Mouse (Mus musculus) forebrain, embryonic 16.5 days (tissue): ENCODE results near the gene Smpdl3b. TPM values are rescaled to one million over a fixed set of nuclear protein-coding genes. Genes with fewer than 3 reads are reported as not detected.
"Not testable (repeated sequence)": the region's sequence is repeated elsewhere in the genome, so short reads cannot be mapped to it uniquely, and the experiment has no call there.

Source experiments
- ATAC-seq: fragments of 200-750 bp; cut with Nextera tagmentation; 2 replicates; pipeline ENCODE4 v1.8.0; 2017; ENCODE audit warnings: mild to moderate bottlenecking, moderate library complexity
- H3K27ac ChIP-seq: fragments of 300-500 bp; sonication (generic); 2 replicates; pipeline ENCODE4 v1.5.1; 2014; ENCODE audit warnings: low read length, control low read depth
- H3K27me3 ChIP-seq: fragments of 300-500 bp; sonication (generic); replicated peaks from 2 replicates; pipeline ENCODE4 v1.6.1; 2014; ENCODE audit warnings: low read length; ENCODE audit not compliant: control insufficient read depth, insufficient read depth
- H3K36me3 ChIP-seq: fragments of 300-500 bp; sonication (generic); 2 replicates; pipeline ENCODE4 v1.6.1; 2014; ENCODE audit not compliant: control insufficient read depth, insufficient read depth
- H3K4me1 ChIP-seq: fragments of 300-500 bp; sonication (generic); replicated peaks from 2 replicates; pipeline ENCODE4 v1.6.1; 2014; ENCODE audit warnings: low read length; ENCODE audit not compliant: control insufficient read depth, insufficient read depth
- H3K4me2 ChIP-seq: fragments of 300-500 bp; sonication (generic); 2 replicates; pipeline ENCODE4 v1.6.1; 2014; ENCODE audit warnings: mild to moderate bottlenecking, low read length, control low read depth
- H3K4me3 ChIP-seq: fragments of 300-500 bp; sonication (generic); replicated peaks from 2 replicates; pipeline ENCODE4 v1.5.1; 2014; ENCODE audit warnings: mild to moderate bottlenecking, low read length, control low read depth
- H3K9ac ChIP-seq: fragments of 300-500 bp; sonication (generic); replicated peaks from 2 replicates; pipeline ENCODE4 v1.6.1; 2014; ENCODE audit warnings: low read depth, low read length, control low read depth
- H3K9me3 ChIP-seq: fragments of 300-500 bp; sonication (generic); 2 replicates; pipeline ENCODE4 v1.6.1; 2016; ENCODE audit warnings: low read length; ENCODE audit not compliant: control insufficient read depth
- WGBS: fragments of 180-500 bp; shearing (Covaris S2); extraction: QIAGEN DNeasy Blood & Tissue Kit; methylation state at CpG from one replicate; pipeline ENCODE4 v1.1.7; 2014; 5-methylcytosine and 5-hydroxymethylcytosine counted together
- polyA plus RNA-seq: library from polyadenylated mRNA; unstranded; fragments of >200 nt; fragmentation: Nextera tagmentation; extraction: Ambion mirVana; gene quantifications from 2 replicates; pipeline ENCODE4 v1.2.1, GENCODE M21; 2015

The Smpdl3b gene
- polyA plus RNA-seq, 1 experiment from 2014 or later, result 1.0 TPM

DNA sequence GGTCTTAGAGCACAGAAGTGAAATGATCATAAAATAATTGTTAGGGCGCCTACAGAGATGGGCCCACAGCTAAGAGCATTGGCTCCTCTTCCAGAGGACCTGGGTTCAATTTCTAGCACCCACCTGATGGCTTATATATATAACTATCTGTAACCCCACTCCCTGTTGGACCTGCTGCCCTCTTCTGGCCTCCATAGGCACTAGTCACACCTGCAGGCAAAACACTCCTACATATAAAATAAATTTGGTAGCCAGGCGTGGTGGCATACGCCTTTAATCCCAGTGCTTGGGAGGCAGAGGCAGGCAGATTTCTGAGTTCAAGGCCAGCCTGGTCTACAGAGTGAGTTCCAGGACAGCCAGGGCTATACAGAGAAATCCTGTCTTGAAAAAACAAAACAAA lies 6.1 kb upstream of the Smpdl3b start:
- H3K27me3 ChIP-seq, H3K4me2 ChIP-seq, H3K9me3 ChIP-seq, H3K4me3 ChIP-seq, H3K9ac ChIP-seq, H3K27ac ChIP-seq, ATAC-seq, H3K36me3 ChIP-seq, H3K4me1 ChIP-seq: not testable (repeated sequence)
- WGBS, result 84% methylated on average over 3 of the region's 3 CpGs

DNA sequence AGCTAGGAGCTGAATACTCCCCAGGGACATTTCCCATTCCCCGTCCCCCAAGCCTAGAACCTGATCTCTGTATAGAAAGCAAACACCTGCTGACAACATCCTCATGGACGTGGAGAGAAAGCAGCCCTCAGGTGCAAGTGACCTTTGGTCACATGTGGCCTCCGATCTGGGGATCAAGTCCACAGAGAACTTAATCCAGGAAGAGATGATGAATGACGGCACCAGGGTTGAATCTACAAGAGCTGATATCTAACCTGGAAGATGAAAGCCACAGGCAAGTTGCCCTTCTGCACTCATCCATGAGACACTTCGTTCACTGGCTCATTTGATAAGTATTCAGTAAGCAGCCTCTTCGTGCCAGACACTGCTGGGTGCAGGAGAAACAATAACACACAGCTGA lies 5.5 kb upstream of the Smpdl3b start:
- Histone ChIP-seq H3K4me2 (no peak overlapping the region), H3K4me3 (no peak overlapping the region), H3K27me3 (no peaks in the 10 kb centered on the region; the same call in 1 of the 2 replicates), H3K27ac (no peak overlapping the region), H3K9me3 (no peaks in the 10 kb centered on the region), H3K9ac (no peak overlapping the region), H3K4me1 (no peaks in the 10 kb centered on the region), H3K36me3 (no peaks in the 10 kb centered on the region)
- ATAC-seq, result no peak
- 76% methylated on average over 6 of the region's 6 CpGs for WGBS

DNA sequence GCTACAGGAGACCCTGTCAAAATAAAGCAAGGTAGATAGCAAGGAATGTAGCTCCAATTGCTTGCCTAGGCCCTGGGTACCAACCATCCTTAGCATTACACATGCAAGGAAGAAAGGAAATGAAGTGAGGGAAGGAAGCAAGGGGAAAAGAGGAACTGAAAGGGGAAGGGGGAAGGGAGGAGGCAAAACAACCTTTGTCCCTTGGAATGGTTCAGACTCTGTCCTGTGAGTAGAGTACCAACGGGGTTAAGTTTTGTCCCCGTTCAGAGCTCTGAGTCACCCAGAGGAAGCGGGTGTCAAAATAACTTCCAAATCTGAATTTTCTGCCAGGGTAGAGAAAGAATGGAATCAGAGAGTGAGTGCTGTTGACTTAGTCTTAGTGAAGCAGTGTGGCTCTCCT lies 3.2 kb upstream of the Smpdl3b start:
- H3K9me3 ChIP-seq, result no peaks in the 10 kb centered on the region
- no peak overlapping the region for H3K27ac ChIP-seq
- H3K4me3 ChIP-seq, result no peak overlapping the region
- WGBS, result 70% methylated on average over 3 of the region's 3 CpGs
- no peak for ATAC-seq
- no peaks in the 10 kb centered on the region for H3K36me3 ChIP-seq
- H3K27me3 ChIP-seq, result no peaks in the 10 kb centered on the region; the same call in 1 of the 2 replicates
- no peak overlapping the region for H3K4me2 ChIP-seq
- H3K9ac ChIP-seq, result no peak overlapping the region
- H3K4me1 ChIP-seq, result peaks cover 4% of the 10 kb centered on the region

DNA sequence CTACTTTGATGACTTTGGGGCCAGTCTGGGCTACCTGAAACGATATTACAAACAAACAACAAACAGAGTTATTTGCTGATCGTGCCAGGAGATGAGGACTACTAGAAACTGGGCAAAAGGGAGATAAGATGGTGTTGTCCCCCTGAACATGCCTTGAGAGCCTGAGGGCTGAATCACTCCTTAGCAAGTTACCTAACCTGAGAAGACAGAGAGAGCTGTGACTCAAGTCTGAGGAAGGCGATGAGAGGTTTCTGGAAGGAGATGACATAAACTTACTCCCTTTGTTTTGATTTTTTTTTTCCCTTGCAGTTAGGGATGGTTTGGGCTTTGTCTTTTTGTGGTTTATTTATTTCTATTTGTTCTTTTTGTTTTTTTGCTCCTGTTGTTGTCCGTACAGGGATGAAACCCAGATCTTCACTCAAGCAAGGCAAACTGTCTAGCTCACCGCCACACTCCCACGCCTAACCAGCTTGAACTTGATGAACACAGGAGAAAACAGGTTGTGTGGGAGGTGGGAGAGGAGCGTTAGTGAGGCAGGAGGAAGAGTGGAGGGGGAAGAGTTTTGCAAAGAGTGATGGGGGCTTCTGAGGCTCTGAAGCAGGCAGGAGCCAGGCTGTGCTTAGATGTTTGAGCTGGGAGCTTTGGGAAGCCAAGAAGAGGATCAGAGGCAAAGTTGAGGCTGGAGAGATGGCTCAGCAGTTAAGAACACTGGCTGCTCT lies 740 bp upstream of the Smpdl3b start:
- 85% methylated on average over 7 of the region's 7 CpGs for WGBS
- peaks cover 4% of the 10 kb centered on the region for H3K4me1 ChIP-seq
- no peak for ATAC-seq
- no peaks in the 10 kb centered on the region for H3K9me3 ChIP-seq
- no peak overlapping the region for H3K9ac ChIP-seq
- no peaks in the 10 kb centered on the region; the same call in 1 of the 2 replicates for H3K27me3 ChIP-seq
- H3K4me2 ChIP-seq, result no peak overlapping the region
- no peaks in the 10 kb centered on the region for H3K36me3 ChIP-seq
- H3K4me3 ChIP-seq, result no peak overlapping the region
- H3K27ac ChIP-seq, result no peak overlapping the region

DNA sequence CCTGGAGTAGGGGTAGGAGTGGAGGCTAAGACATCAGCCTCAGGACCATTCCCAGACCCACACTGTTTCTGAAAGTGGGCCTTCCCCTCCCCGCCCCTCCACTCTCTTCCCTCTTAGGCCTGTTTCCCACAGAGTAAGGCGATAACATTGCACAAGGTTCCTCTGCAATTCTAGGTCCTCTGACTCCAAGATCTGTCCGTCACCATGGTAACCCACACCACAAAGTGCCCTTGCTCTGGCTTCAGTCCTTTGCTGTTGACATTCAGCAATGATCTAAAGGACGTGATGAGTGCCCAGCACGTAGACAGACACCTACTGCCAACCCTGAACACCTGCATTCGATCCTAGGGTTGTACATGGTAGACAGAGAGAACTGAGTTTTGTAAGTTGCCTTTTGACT lies 4.1 kb downstream of the Smpdl3b start:
- no peak overlapping the region for H3K9ac ChIP-seq

DNA sequence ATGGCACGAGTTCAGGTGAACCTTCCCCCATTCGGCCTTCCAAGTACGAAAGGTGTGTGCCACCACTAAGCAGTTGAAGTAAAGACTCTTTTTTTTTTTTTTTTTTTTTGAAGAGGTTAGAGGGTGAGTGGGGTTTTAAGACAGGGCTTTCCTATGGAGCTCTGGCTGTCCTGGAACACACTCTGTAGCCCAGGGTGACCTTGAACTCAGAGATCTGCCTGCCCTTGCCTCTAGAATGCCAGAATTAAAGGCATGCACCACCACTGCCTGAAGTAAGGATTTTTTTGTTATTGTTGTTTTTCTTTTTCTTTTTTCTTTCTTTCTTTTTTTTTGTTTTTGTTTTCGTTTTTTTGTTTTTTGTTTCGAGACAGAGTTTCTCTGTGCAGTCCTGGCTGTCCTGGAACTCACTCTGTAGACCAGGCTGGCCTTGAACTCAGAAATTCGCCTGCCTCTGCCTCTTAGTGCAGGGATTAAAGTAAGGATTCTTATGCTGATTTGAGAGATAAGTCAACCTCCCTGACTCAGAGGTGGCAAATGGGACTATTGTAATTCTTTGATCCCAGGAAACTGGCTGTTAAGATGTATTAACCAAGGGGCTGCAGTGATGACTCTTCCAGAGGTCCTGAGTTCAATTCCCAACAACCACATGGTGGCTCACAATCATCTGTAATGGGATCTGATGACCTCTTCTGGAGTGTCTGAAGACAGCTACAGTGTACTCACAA lies 7.6 kb downstream of the Smpdl3b start:
- H3K9me3 ChIP-seq, result no peaks in the 10 kb centered on the region
- no peak overlapping the region for H3K4me2 ChIP-seq
- H3K4me1 ChIP-seq, result peaks cover 2% of the 10 kb centered on the region; the same call in 1 of the 2 replicates
- no peaks in the 10 kb centered on the region for H3K27me3 ChIP-seq
- WGBS, result 77% methylated on average over 6 of the region's 6 CpGs
- no peaks in the 10 kb centered on the region for H3K36me3 ChIP-seq
- ATAC-seq, result no peak
- no peak overlapping the region for H3K4me3 ChIP-seq
- no peak overlapping the region for H3K9ac ChIP-seq
- H3K27ac ChIP-seq, result no peak overlapping the region

More for the DNA sequence above, 4.1 kb downstream of the Smpdl3b start:
- no peaks in the 10 kb centered on the region for H3K36me3 ChIP-seq
- H3K27me3 ChIP-seq, result no peaks in the 10 kb centered on the region; the same call in 1 of the 2 replicates
- no peak overlapping the region for H3K4me2 ChIP-seq
- no peaks in the 10 kb centered on the region for H3K9me3 ChIP-seq
- peaks cover 4% of the 10 kb centered on the region for H3K4me1 ChIP-seq
- WGBS, result 77% methylated on average over 6 of the region's 6 CpGs
- ATAC-seq, result no peak
- H3K4me3 ChIP-seq, result no peak overlapping the region
- no peak overlapping the region for H3K27ac ChIP-seq

DNA sequence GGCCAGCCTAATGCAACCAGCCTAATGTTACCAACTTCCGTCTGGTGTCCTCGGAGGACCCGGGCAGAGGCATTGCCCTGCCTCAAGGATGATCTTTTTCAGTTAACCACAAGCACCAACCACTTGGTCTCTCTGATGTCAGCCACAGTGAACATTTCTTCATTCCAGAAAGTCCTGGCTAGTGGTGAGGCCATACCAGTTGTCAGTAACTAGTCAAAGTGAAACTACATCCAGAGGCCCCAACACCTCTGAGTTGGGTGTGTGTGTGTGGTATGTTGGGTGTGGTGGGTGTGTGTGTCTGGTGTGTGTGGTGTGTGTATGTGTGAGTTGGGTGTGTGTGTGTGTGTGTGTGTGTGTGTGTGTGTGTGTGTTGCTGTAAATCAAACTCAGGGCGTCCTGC lies 8.3 kb downstream of the Smpdl3b start:
- no peak for ATAC-seq
- H3K36me3 ChIP-seq, result no peaks in the 10 kb centered on the region
- no peak overlapping the region for H3K9ac ChIP-seq
- peaks cover 8% of the 10 kb centered on the region for H3K4me1 ChIP-seq
- H3K9me3 ChIP-seq, result no peaks in the 10 kb centered on the region
- H3K4me2 ChIP-seq, result no peak overlapping the region
- no peaks in the 10 kb centered on the region for H3K27me3 ChIP-seq
- H3K27ac ChIP-seq, result no peak overlapping the region
- WGBS, result 94% methylated on average over 4 of the region's 4 CpGs
- no peak overlapping the region for H3K4me3 ChIP-seq

DNA sequence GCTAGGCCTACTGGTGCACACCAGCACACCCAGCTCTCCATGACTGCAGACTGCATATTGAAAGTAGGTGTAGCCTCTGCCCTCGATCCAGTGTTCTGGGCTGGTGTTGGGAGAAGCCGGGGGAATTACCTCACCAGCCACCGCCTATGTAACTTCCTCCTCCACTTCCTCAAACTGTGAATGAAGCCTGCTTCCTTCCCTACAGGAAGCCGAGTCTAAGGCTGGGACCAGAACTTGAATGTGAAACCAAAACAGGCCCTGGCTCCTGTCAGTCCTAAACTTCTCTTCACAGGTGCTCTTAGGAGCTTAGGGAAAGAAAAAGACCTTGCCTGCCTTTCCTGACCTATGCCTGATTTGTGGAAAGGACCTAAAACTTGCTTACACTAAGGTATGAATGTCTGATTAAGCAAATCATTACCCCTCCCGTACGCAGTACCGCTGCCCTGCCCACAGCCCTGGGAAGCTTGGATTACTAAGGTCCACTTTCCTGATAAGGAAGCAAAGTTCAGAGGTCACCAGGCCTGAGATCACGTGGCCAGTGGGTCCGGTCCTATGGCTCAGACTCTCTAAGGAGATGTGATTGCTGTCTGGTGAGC lies 9.3 kb downstream of the Smpdl3b start:
- WGBS, result 79% methylated on average over 9 of the region's 9 CpGs
- Histone ChIP-seq H3K9me3 (no peaks in the 10 kb centered on the region), H3K27me3 (no peaks in the 10 kb centered on the region), H3K4me3 (no peak overlapping the region), H3K27ac (no peak overlapping the region), H3K4me1 (peaks cover 9% of the 10 kb centered on the region), H3K9ac (no peak overlapping the region), H3K4me2 (no peak overlapping the region), H3K36me3 (no peaks in the 10 kb centered on the region)
- no peak for ATAC-seq

DNA sequence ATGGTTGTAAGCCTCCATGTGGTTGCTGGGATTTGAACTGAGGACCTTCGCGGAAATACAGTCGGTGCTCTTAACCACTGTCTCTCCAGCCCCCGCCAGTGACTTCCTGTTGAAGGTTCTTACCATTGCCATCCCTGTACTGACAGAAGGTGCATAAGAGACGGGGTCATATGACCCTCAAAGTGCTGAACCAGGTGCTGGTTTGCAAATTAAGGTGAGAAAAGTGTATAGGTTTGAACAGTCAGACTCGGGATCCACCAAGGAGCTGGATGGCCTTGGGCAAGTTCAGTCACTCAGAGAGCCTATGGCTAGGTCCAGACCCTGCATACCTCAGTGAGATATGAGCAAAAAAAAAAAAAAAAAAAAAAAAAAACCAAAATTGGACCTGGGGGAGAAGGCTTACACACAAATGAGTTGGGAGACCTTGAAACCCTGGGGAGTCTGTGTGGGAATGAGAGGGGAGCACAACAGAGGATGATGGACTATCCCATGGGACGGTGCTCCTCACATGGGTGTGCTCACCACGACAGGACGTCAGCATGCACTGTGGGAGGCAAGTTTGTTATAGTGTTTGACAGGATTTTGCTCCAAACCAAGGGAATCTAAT lies 10.0 kb downstream of the Smpdl3b start:
- H3K4me1 ChIP-seq, result peaks cover 9% of the 10 kb centered on the region
- no peaks in the 10 kb centered on the region for H3K36me3 ChIP-seq
- no peaks in the 10 kb centered on the region for H3K27me3 ChIP-seq
- no peak overlapping the region for H3K4me2 ChIP-seq
- no peak overlapping the region for H3K4me3 ChIP-seq
- H3K9ac ChIP-seq, result no peak overlapping the region
- H3K9me3 ChIP-seq, result no peaks in the 10 kb centered on the region
- no peak overlapping the region for H3K27ac ChIP-seq
- WGBS, result 87% methylated on average over 9 of the region's 9 CpGs
- ATAC-seq, result no peak
